Mouse (Mus musculus): ENCODE measurements around the gene Robo1. TPM values are rescaled to one million over a fixed set of nuclear protein-coding genes. Genes with fewer than 3 reads are reported as not detected.
"Not testable (repeated sequence)": the region's sequence is repeated elsewhere in the genome, so short reads cannot be mapped to it uniquely, and the experiment has no call there.

Robo1 gene
- polyA plus RNA-seq, 1 experiment from 2014 or later: 5.7 TPM

DNA sequence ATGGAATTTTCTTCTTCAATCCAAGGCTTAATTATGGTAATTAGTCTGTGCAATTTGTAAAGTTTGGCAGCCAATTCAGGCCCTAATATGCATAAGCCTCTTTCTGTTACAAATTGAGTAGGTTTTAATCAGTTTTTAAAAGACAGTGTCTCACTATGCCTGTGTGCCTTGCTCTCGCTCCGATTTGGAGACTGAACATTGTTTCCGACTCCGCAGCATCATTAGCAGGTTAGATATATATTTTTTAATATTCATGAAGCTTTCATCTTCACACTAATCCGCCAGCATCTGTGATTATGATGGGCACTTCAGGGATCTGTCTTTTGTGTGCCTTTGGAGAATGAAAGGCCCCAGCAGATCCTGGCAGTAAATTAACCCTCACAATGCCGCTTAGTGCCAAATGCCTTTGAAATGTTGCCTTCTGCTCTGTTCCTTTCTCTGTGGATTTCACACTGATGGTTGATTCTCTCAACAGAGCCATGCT, 202.7 kb downstream of the Robo1 start:
- Histone ChIP-seq H3K36me3 (ENCODE audit: control insufficient read depth, insufficient read depth) (no peaks in the 10 kb centered on the region), H3K27me3 (ENCODE audit: control insufficient read depth, insufficient read depth, low read depth, low read length) (no peaks in the 10 kb centered on the region), H3K4me3 (ENCODE audit: low read depth, low read length) (no peak overlapping the region), H3K9ac (ENCODE audit: low read depth, low read length) (no peak overlapping the region), H3K4me2 (ENCODE audit: low read depth, low read length) (no peak overlapping the region), H3K4me1 (ENCODE audit: control insufficient read depth, low read depth, low read length) (no peaks in the 10 kb centered on the region), H3K9me3 (replicated peaks; ENCODE audit: control insufficient read depth, low read length) (no peaks in the 10 kb centered on the region), H3K27ac (ENCODE audit: low read length) (no peak overlapping the region)
- no peak for ATAC-seq (ENCODE audit: low read depth)
- WGBS (ENCODE audit: insufficient replicate concordance): 54% methylated on average over 6 of the region's 6 CpGs

DNA sequence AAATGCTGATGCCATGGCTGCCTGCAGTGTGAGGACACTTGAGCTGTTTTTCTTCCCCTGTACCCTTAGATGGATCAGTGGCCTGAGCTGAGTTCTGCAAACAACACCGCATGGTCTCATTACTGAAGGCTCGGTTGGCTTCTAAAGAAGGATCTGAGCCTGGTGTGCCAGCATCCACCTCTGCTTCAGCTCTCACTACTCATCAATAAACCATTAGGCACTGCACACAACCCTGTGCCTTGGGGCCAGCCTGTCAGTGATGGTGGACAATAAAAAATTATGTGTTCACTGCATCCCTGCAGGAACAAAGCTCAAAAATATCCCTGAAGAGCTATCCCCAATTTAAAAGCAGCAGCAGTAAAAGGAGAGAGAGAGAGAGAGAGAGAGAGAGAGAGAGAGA, 223.2 kb downstream of the Robo1 start:
- WGBS (ENCODE audit: insufficient replicate concordance): 68% methylated on average over 2 of the region's 2 CpGs
- Histone ChIP-seq H3K27ac (ENCODE audit: low read length) (no peak overlapping the region), H3K9me3 (replicated peaks; ENCODE audit: control insufficient read depth, low read length) (no peaks in the 10 kb centered on the region), H3K9ac (ENCODE audit: low read depth, low read length) (no peak overlapping the region), H3K4me2 (ENCODE audit: low read depth, low read length) (no peak overlapping the region), H3K4me1 (ENCODE audit: control insufficient read depth, low read depth, low read length) (no peaks in the 10 kb centered on the region), H3K36me3 (ENCODE audit: control insufficient read depth, insufficient read depth) (no peaks in the 10 kb centered on the region), H3K4me3 (ENCODE audit: low read depth, low read length) (no peak overlapping the region), H3K27me3 (ENCODE audit: control insufficient read depth, insufficient read depth, low read depth, low read length) (no peaks in the 10 kb centered on the region)
- ATAC-seq (ENCODE audit: low read depth): no peak

- Histone ChIP-seq H3K9ac (ENCODE audit: low read depth, low read length) (no peak overlapping the region), H3K4me1 (ENCODE audit: control insufficient read depth, low read depth, low read length) (no peaks in the 10 kb centered on the region), H3K9me3 (replicated peaks; ENCODE audit: control insufficient read depth, low read length) (no peaks in the 10 kb centered on the region), H3K27me3 (ENCODE audit: control insufficient read depth, insufficient read depth, low read depth, low read length) (no peaks in the 10 kb centered on the region), H3K4me2 (ENCODE audit: low read depth, low read length) (no peak overlapping the region), H3K4me3 (ENCODE audit: low read depth, low read length) (no peak overlapping the region), H3K36me3 (ENCODE audit: control insufficient read depth, insufficient read depth) (no peaks in the 10 kb centered on the region), H3K27ac (ENCODE audit: low read length) (no peak overlapping the region)
- 66% methylated on average over 4 of the region's 4 CpGs for WGBS (ENCODE audit: insufficient replicate concordance)
- no peak for ATAC-seq (ENCODE audit: low read depth)
Observed at GRCm38 (mm10) chr16:72533900-72534571, 225.9 kb downstream of the Robo1 start.

- Histone ChIP-seq H3K36me3 (ENCODE audit: control insufficient read depth, insufficient read depth) (no peaks in the 10 kb centered on the region), H3K9me3 (replicated peaks; ENCODE audit: control insufficient read depth, low read length) (no peaks in the 10 kb centered on the region), H3K4me2 (ENCODE audit: low read depth, low read length) (no peak overlapping the region), H3K4me3 (ENCODE audit: low read depth, low read length) (no peak overlapping the region), H3K27me3 (ENCODE audit: control insufficient read depth, insufficient read depth, low read depth, low read length) (no peaks in the 10 kb centered on the region), H3K4me1 (ENCODE audit: control insufficient read depth, low read depth, low read length) (no peaks in the 10 kb centered on the region), H3K9ac (ENCODE audit: low read depth, low read length) (no peak overlapping the region), H3K27ac (ENCODE audit: low read length) (no peak overlapping the region)
- no peak for ATAC-seq (ENCODE audit: low read depth)
- WGBS (ENCODE audit: insufficient replicate concordance): 49% methylated on average over 3 of the region's 3 CpGs
Observed at GRCm38 (mm10) chr16:72538171-72538570, 230.1 kb downstream of the Robo1 start.

- H3K27me3 ChIP-seq (ENCODE audit: control insufficient read depth, insufficient read depth, low read depth, low read length): no peaks in the 10 kb centered on the region
- no peak for ATAC-seq (ENCODE audit: low read depth)
- H3K4me2 ChIP-seq (ENCODE audit: low read depth, low read length): no peak overlapping the region
- H3K4me1 ChIP-seq (ENCODE audit: control insufficient read depth, low read depth, low read length): no peaks in the 10 kb centered on the region
- no peaks in the 10 kb centered on the region for H3K36me3 ChIP-seq (ENCODE audit: control insufficient read depth, insufficient read depth)
- no peak overlapping the region for H3K27ac ChIP-seq (ENCODE audit: low read length)
- no peak overlapping the region for H3K4me3 ChIP-seq (ENCODE audit: low read depth, low read length)
- no peak overlapping the region for H3K9ac ChIP-seq (ENCODE audit: low read depth, low read length)
- H3K9me3 ChIP-seq (replicated peaks; ENCODE audit: control insufficient read depth, low read length): no peaks in the 10 kb centered on the region
- 41% methylated on average over 3 of the region's 3 CpGs for WGBS (ENCODE audit: insufficient replicate concordance)
Observed at GRCm38 (mm10) chr16:72543928-72544327, 235.8 kb downstream of the Robo1 start.

- H3K27ac ChIP-seq (ENCODE audit: low read length): no peak overlapping the region
- H3K4me3 ChIP-seq (ENCODE audit: low read depth, low read length): no peak overlapping the region
- H3K4me2 ChIP-seq (ENCODE audit: low read depth, low read length): no peak overlapping the region
- no peak for ATAC-seq (ENCODE audit: low read depth)
- no peaks in the 10 kb centered on the region for H3K36me3 ChIP-seq (ENCODE audit: control insufficient read depth, insufficient read depth)
- H3K9me3 ChIP-seq (replicated peaks; ENCODE audit: control insufficient read depth, low read length): no peaks in the 10 kb centered on the region
- H3K9ac ChIP-seq (ENCODE audit: low read depth, low read length): no peak overlapping the region
- H3K27me3 ChIP-seq (ENCODE audit: control insufficient read depth, insufficient read depth, low read depth, low read length): no peaks in the 10 kb centered on the region
- H3K4me1 ChIP-seq (ENCODE audit: control insufficient read depth, low read depth, low read length): no peaks in the 10 kb centered on the region
- 52% methylated on average over 2 of the region's 2 CpGs for WGBS (ENCODE audit: insufficient replicate concordance)
Observed at GRCm38 (mm10) chr16:72544950-72545349, 236.8 kb downstream of the Robo1 start.

DNA sequence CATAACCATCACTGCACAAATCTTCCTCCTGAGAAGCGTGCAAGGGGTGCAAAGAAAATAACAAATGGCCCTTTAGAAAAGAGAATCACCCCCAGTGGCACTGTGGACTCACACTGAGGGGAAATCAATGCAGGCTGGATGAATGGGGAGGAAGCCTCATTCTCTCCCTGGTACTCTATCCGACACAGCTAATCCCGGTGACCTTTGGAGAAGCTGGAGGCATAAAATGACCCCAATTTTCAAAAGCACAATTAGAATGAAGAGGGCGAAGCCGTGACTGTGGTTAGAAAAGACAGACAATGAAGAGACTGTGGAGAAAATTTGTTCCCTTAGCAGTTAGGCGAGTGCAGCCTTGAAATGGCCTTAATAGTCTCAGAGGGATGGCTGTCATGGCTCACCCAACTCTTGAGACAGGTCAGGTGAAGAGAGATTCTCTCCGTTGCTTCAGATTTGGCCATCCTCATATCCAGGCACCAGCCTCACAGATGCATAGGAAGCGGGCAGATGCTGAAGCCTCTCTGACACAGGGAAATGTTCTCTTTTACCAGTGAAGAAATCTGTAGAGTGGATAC, 243.7 kb downstream of the Robo1 start:
- 60% methylated on average over 8 of the region's 8 CpGs for WGBS (ENCODE audit: insufficient replicate concordance)
- no peaks in the 10 kb centered on the region for H3K36me3 ChIP-seq (ENCODE audit: control insufficient read depth, insufficient read depth)
- H3K9ac ChIP-seq (ENCODE audit: low read depth, low read length): no peak overlapping the region
- H3K9me3 ChIP-seq (replicated peaks; ENCODE audit: control insufficient read depth, low read length): no peaks in the 10 kb centered on the region
- H3K4me3 ChIP-seq (ENCODE audit: low read depth, low read length): no peak overlapping the region
- no peaks in the 10 kb centered on the region for H3K4me1 ChIP-seq (ENCODE audit: control insufficient read depth, low read depth, low read length)
- H3K27me3 ChIP-seq (ENCODE audit: control insufficient read depth, insufficient read depth, low read depth, low read length): no peaks in the 10 kb centered on the region
- no peak overlapping the region for H3K4me2 ChIP-seq (ENCODE audit: low read depth, low read length)
- no peak overlapping the region for H3K27ac ChIP-seq (ENCODE audit: low read length)
- ATAC-seq (ENCODE audit: low read depth): no peak

- no peak for ATAC-seq (ENCODE audit: low read depth)
- H3K9ac ChIP-seq (ENCODE audit: low read depth, low read length): no peak overlapping the region
- no peak overlapping the region for H3K4me3 ChIP-seq (ENCODE audit: low read depth, low read length)
- no peaks in the 10 kb centered on the region for H3K4me1 ChIP-seq (ENCODE audit: control insufficient read depth, low read depth, low read length)
- no peak overlapping the region for H3K27ac ChIP-seq (ENCODE audit: low read length)
- no peaks in the 10 kb centered on the region for H3K9me3 ChIP-seq (replicated peaks; ENCODE audit: control insufficient read depth, low read length)
- no peak overlapping the region for H3K4me2 ChIP-seq (ENCODE audit: low read depth, low read length)
- H3K36me3 ChIP-seq (ENCODE audit: control insufficient read depth, insufficient read depth): no peaks in the 10 kb centered on the region
- no peaks in the 10 kb centered on the region for H3K27me3 ChIP-seq (ENCODE audit: control insufficient read depth, insufficient read depth, low read depth, low read length)
- 58% methylated on average over 5 of the region's 5 CpGs for WGBS (ENCODE audit: insufficient replicate concordance)
Observed at GRCm38 (mm10) chr16:72553713-72554112, 245.6 kb downstream of the Robo1 start.

DNA sequence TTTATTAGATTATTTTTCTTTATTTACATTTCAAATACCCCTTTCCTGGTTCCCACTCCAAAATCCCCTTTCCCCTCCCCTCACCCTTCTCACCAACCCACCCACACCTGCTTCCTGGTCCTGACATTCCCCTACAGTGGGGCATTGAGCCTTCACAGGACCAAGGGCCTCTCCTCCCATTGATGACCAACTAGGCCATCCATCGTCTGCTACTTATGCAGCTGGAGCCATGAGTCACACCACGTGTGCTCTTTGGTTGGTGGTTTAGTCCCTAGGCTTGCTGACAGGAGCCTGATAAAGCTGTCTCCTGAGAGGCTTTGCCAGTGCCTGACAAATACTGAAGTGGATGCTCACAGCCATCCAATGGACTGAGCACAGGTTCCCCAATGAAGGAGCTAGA, 254.0 kb downstream of the Robo1 start:
- not testable (repeated sequence) for ATAC-seq (ENCODE audit: low read depth); H3K27ac ChIP-seq (ENCODE audit: low read length); H3K4me3 ChIP-seq (ENCODE audit: low read depth, low read length); H3K9ac ChIP-seq (ENCODE audit: low read depth, low read length); H3K9me3 ChIP-seq (replicated peaks; ENCODE audit: control insufficient read depth, low read length); H3K4me2 ChIP-seq (ENCODE audit: low read depth, low read length); H3K4me1 ChIP-seq (ENCODE audit: control insufficient read depth, low read depth, low read length); H3K36me3 ChIP-seq (ENCODE audit: control insufficient read depth, insufficient read depth); H3K27me3 ChIP-seq (ENCODE audit: control insufficient read depth, insufficient read depth, low read depth, low read length)
- 44% methylated on average over 2 of the region's 2 CpGs for WGBS (ENCODE audit: insufficient replicate concordance)
